Mouse (Mus musculus) left cerebral cortex, postnatal 4 days (tissue): ENCODE results near the gene Cmtr1. TPM values are rescaled to one million over a fixed set of nuclear protein-coding genes. Genes with fewer than 3 reads are reported as not detected.
"Not testable (repeated sequence)": the region's sequence is repeated elsewhere in the genome, so short reads cannot be mapped to it uniquely, and the experiment has no call there.

Experiments used
- DNase-seq: peaks from one replicate; pipeline ENCODE4 v3.0.0-alpha.2; 2022
- intact Hi-C: fragments of 180-260 bp; cut with DNase I; formaldehyde crosslinking; loops from one replicate; pipeline ENCODE4 v1.15.1; 2025
- total RNA-seq, 2 experiments: library from RNA; stranded (reverse); gene quantifications; 2 replicates each; pipeline ENCODE4 v1.2.3; 2021

Gene Cmtr1
- total RNA-seq: 10 to 100 TPM; 81.9 to 85.9 TPM

DNA sequence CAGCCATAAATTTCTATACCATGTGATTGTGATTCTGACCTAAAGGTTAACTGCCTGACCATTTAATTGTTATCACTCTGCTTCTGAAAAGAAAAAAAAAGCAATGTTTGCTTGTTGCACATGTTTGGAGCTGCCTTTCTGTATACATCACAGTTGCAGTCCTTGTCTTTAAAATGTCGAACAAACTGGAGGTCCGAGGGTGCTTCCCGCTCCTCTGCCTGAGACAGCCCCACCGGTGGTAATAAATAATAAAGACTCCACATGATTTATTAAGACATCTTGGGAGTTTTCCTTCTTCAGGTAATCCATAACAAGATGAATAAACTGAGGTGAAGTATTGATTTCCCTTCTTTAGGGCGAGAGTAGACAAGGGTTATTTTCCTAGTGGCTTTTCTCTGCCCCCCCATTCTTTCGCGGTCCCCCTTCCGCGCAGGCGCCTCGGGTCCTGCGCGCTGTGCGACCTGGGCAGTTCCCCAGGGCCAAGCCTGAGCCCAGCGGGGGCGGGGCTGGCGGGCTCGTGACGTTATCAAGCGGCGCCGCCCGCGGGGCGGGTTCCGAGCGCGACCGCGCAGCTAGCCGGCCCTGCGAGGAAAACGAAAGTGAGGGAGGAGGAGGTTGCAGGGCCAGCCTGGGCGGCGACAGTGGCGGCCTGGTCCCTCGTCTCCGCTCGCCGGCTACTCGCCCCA, at the start of gene Cmtr1:
Gene Cmtr1, plus strand, starts transcription at position 520 of the 686 bp plus-strand sequence.
- DNase-seq: peak; percentile 95
- intact Hi-C loops: no loop called here

DNA sequence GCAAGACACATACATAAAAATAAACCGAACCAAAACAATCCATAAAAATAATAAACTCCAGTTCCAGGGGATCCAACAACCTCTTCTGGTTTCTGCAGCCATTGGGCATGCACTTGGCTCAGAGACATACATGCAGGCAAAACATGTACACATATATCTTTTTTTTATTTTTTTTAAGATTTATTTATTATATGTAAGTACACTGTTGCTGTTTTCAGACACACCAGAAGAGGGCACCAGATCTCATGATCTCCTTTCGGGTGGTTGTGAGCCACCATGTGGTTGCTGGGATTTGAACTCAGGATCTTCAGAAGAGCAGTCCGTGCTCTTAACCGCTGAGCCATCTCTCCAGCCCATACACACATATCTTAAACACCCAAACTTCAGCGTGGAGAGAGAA, 46.9 kb upstream of the Cmtr1 start:
- DNase-seq: not testable (repeated sequence)
- intact Hi-C loops: loop anchor here (10.0 kb wide), 1 partner anchor 271 kb away; no protein-coding TSS in a partner anchor

DNA sequence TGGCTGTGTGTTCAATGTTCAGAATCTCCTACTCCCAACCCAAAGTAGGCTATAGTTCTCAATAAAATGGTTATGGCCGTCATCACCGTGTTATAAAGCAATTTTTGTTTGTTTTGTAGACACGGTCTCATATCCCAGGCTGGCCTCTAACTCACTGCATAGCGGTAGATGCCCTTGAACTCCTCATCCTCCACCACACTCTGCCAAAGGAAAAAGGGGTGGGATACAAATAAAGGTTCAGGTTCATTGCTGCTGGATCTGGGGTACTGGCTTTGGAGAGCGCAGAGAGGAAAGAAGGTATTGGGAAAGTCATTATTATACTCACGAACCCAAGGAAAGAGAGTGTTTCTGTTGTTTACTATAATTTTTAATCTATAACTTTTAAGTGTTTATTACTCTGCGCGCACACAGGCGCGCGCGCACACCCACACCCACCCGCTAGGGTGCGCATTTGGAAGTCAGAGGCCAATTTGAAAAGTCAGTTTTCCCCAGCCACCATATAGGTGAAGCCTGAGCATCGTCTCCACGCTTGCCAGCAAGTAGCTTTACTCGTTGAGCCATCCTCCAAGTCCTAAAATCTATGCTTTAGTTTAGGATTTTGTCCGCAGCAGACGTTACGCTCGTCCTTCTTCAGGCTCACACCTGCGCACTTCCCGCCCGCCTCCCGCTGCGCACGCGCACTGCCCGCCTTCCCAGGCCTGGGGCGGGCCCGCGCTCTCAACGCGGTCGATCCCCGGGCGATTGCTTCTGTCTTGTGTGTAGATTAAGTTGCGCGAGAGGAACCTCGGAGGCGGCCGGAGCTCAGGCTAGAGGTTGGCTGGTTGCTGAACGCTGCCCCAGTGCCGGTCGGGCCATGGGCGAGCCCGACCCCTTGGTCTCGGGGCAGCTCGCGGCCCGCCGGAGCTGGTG, 46.0 kb upstream of the Cmtr1 start, which contains the start of the genes Rnf8 and Gm28043:
Gene Rnf8, plus strand, starts transcription at position 676 of the 909 bp plus-strand sequence.
Gene Gm28043, plus strand, starts transcription at position 762 of the 909 bp plus-strand sequence.
- peak; percentile 95 for DNase-seq
- intact Hi-C loops: loop anchor here (10.0 kb wide), 1 partner anchor 270 kb away; no protein-coding TSS in a partner anchor

DNA sequence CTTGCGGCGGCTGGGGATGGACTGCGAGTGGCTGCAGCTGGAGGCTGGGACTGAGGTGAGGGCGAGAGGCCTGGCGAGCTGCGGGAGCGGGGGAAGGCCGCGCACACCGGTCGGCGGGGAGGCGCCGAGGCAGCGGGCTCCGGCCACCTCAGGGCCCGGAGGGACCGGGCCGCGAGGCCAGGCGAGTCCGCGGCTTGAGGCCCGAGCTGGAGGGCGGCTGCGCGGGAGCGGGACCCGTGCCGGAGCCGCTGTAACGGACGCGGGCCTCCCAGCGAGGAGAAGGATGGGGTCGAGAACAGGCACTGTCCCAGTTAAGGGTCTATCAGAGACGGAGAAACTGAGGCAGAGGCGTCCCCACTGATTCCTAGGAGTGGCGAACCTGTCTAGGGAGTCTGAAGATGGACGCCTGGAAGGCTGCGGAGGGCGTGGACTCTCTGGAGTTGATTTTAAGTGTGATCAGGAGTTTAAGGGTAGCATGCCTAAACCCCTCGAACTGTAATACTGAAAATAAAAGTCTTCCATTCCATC, 45.3 kb upstream of the Cmtr1 start:
- DNase-seq: no peak

DNA sequence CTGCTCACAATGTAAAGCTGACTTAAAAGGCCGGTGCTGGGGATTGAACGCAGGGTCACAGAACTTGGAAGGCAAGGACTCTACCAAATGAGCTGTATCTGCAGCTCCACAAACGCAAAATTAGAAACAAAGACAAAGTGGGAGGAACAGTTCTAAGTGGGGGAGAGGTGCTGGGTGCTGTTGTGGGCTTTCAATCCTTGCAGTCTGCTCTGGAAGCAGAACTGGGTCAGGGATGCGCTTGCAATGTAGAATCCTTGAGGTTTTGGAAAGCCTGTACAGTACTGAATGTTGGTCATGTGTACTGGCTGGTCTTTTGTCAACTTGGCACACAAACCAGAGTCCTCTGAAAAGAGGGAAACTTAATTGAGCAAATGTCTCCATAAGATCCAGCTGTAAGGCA, 44.8 kb upstream of the Cmtr1 start:
- intact Hi-C loops: loop anchor here (10.0 kb wide), 1 partner anchor 269 kb away; no protein-coding TSS in a partner anchor
- DNase-seq: no peak

More for the DNA sequence above, 45.3 kb upstream of the Cmtr1 start:
- intact Hi-C loops: loop anchor here (10.0 kb wide), 1 partner anchor 270 kb away; no protein-coding TSS in a partner anchor

DNA sequence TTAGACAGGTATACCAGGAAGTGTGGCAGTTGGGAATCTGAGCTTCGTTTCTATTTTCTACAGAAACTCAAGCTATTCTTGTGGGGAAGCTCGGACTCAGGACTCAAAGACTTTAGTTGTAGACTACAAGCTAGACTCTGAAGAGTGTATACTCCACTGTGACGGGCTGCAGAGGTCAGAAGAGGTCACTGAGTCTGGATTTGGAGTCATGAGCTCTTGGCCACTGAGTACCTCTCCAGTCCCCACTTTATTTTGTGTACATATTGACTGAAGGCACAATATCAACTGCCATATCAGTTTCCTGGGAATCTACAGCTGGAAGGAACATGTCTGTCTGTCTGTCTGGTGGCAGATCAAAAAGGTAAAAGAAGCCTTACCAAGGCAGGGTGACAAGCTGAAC, 41.2 kb upstream of the Cmtr1 start:
- intact Hi-C loops: loop anchor here (10.0 kb wide), 1 partner anchor 266 kb away; no protein-coding TSS in a partner anchor
- no peak for DNase-seq

DNA sequence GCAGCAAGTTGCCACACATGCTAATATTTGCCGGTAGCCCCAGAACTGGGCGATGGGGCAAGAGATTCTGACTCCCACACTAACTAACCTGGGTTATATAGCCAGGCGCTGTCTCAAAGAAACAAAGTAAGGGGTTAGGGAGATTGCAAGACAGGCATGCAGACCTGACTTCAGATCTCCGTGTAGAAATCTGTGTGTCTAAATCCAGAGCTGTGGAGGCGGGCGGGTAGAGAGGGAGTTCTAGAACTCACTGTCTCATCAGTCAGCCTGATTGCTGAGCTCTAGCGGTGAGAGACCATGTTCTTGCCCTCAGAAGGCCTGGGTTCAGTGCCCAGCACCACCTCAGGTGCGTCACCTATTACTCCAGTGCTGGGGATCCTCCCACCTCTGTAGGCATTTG, 36.9 kb upstream of the Cmtr1 start:
- no peak for DNase-seq
- intact Hi-C loops: no loop called here

DNA sequence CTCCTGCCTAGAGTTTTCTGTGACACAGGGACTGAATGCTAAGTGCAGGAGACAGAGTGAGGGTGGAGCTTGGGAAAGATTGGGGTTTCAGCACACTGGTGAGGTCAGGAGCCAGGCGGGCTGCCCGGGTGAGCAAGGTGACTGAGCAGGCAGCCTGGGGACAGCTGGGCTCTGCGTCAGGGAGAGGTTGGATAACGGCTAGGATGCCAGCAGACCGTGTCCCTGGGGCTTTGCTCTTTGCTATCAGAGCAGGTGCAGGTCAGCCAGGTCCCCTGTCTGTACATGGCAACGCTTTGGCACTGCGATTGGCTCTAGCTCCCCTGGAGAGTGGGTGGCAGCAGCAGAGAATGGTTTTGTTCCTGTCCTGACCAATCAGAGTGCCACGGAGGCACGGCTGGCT, 33.1 kb upstream of the Cmtr1 start:
- no peak for DNase-seq
- intact Hi-C loops: no loop called here

DNA sequence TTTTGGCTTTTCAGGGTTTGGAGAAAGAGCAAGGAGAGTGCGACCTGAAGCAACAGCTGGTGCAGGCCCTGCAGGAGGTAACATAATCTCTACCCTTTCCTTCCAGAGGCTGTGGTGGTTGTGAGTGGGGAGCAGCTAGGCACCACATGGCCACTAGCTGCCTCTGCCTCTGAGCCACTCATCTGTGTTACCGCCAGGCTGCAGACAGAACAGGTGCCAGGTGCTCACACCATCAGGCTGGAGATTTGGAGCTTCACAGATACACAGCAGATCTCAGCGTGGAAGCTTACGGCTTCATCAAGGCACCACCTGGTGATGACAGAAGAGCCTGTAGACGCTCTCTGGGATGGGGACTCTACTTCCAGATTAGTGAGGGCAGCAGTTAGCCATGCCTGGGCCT, 31.4 kb upstream of the Cmtr1 start:
- DNase-seq: no peak
- intact Hi-C loops: no loop called here

DNA sequence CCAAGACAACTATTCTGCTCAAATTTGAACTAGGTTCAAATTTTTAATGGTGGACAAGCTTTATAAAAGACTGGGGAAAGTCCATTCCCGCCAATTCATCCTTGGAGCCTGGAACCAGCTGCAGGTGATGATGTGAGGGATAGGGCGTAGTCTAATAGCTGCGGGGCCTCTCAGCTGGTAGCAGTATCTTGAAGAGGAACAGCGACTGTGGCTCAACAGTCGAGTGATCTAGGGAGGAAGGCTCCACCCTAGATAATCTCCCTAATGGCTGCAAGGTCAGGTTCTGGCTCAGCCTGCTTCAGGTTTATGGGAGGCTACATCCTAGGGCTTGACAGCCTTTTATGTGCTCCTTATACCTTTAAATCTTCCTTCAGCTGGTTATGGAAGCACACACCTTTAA, 30.8 kb upstream of the Cmtr1 start:
- no peak for DNase-seq
- intact Hi-C loops: no loop called here

DNA sequence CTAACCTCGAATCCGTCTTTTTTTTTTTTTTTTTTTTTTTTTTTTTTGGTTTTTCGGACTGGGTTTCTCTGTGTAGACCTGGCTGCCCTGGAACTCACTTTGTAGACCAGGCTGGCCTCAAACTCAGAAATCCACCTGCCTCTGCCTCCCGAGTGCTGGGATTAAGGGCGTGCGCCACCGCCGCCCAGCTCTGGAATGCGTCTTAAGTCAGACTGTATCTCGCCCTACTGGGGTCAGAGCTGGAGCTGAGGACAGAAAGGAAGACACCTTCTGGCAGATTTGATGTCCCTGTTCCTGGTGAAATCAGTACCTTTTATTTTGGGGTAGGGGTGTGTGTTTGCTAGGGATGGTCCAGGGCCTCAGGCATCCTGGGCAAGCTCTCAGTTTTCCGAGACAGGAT, 28.1 kb upstream of the Cmtr1 start:
- DNase-seq: no peak
- intact Hi-C loops: no loop called here

DNA sequence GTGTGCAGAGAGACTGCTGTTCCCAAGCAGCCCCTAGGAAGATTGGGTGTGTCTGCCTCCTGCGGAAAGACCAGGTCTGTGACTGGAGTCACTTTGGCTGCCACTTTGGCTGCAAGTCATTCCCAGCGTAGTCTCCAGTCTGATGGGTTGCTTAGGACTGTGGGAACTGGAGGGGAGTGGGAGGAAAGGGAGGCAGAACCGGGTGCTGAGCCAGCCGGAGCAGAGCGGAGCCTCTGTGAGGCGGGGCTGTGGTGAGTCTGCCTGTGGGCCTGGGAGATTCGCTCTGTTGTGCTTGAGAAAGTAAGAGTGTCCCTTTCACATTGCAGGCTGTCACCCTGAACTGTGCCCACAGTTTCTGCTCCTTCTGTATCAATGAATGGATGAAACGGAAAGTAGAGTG, 24.9 kb upstream of the Cmtr1 start:
- intact Hi-C loops: no loop called here
- DNase-seq: no peak

DNA sequence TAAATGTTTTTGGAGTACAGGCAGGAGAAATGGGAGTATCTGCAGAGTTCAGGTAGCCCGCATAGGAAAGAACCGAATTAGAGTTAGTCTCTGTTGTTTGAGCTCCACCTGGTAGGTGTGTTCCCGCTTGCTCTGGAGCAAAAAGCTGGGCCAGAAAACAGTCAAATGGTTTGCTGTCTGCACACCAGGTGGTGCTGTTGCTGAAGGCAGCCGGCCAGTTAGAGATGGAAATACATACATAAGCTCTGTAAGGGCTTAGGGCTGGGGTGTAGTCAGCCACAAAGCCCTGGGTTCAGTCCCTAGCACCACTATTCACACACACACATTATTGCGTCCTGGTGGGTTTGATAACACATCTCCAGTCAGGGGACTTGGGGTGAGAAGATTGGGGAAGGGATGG, 24.3 kb upstream of the Cmtr1 start:
- intact Hi-C loops: no loop called here
- DNase-seq: peak; percentile 51

DNA sequence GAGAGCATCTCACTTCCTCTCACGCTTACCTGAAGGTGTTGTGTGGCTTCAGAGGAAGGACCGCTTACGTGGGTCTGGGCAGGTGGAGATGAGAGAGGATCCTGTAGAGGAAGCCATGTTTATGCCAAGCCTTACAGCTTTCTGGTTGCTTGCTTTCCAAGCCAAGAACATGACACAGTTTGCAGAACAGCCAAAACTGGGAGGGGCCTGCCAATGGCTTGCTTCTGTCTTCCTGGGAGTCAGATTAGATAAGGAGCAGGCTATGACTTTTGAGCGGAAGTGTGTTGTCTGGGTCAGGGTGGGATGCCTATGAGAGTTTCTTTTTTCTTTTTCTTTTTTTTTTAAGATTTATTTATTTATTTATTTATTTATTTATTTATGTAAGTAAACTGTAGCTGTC, 23.0 kb upstream of the Cmtr1 start:
- DNase-seq: no peak
- intact Hi-C loops: no loop called here

DNA sequence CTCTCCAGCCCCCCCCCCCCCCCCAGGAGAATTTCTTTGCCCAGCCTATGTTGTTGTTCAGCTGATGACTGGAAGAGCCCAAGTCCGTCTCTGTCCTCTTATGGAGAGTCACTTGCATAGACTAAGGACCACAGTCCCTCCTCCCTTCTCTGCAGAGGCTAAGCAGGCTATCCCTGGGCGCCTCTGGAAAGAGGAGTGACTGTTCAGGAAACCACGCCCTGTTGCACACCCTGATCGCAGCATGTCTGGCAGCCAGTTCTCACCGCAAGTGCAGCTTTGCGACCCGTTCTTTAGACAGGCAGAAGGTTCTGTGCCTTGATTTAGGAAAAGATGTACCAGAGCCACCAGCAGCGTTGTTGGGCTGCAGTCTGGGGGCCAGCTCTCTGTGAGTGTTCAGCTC, 22.5 kb upstream of the Cmtr1 start:
- intact Hi-C loops: no loop called here
- no peak for DNase-seq

DNA sequence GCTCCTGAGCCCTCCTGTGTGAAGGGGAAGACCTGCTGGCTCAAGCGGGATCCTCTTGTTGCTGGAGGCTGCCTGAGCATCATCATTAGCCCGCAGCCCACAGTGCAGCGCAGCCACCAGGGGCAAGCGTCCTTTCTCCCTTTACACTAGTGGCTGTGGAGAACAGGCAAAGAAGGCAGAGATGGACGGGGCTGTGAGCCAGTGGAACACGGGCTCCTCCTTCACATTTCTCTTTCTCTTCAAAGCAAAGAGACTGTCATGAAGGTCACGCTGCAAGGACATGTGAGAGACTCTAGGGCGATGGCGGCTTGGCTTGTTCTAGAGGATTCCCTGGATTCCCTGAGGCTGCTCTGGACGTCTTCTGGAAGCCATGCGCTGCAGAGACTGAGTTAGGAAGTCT, 19.4 kb upstream of the Cmtr1 start:
- DNase-seq: no peak
- intact Hi-C loops: no loop called here

DNA sequence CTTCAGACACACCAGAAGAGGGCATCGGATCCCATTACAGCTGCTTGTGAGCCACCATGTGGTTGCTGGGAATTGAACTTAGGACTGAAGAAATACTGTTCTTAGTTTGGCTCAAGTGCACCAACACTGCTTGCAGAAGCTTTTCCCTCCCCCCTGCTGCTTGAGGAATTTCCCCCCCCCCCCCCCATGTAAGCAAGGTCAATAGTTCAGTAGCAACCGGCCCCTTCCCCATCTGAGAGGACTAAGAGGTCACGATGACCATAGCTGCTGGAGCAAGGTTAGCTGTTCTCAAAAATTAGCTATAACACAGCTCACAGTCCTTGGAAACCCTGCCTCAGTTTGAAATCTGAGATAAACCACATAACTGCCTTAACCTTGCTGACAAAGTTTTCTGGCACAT, 18.2 kb upstream of the Cmtr1 start:
- intact Hi-C loops: no loop called here
- DNase-seq: no peak

DNA sequence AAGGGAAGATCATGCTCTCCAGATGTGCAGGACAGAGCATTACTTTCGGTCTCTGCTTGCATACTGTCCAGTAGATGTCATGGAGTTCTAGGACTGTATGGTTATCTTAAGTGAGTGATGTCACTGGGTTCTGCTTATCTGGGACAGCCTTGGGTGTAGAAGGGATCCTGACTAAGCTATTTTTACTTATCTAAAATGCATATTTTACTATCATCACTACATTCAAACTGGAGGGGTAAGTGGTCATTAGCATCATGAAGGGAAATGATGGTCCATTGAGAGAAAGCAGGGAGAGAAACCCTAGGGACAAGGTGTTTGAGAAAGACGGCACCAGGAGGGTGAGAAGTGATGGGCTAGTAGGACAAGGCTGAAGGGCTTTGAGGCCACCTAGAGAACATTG, 2.1 kb upstream of the Cmtr1 start:
- intact Hi-C loops: no loop called here
- DNase-seq: no peak

DNA sequence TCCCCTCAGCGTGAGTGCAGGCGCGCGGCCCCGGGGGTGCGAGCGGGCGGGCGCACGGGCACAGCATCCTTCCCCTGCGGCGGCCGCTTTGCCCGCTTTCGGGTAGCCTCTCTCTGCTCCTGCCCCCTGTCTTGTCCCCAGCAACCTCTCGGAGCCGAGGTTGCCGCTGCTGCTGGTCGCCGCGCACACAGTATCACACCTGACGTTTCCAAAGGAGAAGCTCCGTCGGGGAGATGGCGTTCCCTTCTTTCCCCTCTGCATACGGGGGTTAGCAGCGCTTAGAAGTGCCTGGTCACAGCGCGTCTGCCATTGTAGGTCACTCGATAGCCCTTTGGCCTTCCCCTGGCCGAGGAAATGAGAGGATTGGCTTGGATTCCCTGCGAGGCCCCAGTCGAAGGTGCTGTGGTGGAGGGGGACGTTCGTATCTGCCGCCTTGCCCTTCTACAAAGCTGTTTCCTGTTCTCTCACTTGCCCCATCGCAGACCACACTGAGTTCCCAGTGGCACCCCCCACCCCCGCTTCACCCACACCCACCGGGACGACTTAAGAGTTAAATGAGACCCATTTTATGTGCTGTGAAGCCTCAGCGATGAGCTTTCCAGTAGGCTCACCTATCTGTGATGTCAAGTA, 482 bp downstream of the Cmtr1 start:
- intact Hi-C loops: no loop called here
- DNase-seq: no peak

DNA sequence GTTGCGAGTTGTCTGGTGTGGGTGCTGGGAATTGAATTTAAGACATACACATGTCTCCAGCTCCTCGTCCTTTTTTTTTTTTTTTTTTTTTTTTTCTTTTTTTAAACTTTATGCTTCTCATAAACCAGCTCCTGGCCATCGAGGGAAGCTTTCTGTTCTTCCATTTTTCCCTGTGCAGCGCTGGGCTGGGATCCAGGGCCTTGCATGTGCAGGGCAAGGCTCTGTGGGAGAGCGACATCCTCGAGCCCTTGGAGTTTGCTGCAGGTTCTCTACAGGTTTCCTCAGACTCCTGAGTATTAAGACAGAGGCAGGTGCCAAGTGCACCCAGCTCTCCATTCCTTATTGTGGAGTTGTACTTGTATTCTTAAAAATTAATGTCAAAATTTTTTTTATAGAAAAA, 1.8 kb downstream of the Cmtr1 start:
- no peak for DNase-seq
- intact Hi-C loops: no loop called here
